Mouse (Mus musculus): ENCODE measurements around the gene F830045P16Rik. TPM values are rescaled to one million over a fixed set of nuclear protein-coding genes. Genes with fewer than 3 reads are reported as not detected.
"Not testable (repeated sequence)": the region's sequence is repeated elsewhere in the genome, so short reads cannot be mapped to it uniquely, and the experiment has no call there.

F830045P16Rik gene
- polyA plus RNA-seq, 1 experiment from 2014 or later: not detected

DNA sequence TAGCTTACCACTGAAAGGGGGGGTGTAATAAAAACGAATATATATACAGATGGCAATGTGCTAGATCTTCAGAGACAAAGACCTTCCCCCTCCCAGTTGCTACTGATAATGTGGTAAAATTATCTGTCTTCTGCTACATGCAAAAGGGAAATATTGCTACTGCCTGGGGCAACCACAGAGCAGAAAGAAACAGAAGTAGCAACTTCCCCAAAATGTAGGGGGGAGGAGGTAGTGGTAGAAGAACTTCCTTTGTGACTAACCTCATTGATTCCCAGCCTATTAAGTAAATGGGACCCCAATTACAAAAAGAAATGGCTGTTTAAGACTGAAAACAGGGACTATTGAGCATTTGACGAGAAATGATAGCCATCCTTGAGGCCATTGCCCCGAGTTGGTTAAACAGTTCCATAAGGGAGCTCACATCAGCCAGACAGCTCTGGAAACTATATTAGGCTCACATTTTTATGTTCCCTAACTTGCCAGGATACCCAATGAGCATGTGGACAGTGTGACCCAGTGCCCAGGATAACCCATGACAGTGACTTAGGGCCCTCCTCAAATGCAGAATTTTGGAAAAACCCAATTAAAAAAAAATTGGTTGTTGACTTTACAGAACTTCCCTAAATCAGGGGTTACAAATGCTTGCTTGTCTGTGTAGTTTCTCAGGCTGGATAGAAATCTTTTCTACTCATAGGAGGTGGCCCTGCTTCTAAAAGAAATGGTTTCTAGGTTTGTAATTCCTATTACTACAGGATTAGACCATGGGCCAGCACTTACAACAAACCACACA lies 46.7 kb downstream of the F830045P16Rik start:
- H3K9me3 ChIP-seq (ENCODE audit: control insufficient read depth, low read length): no peaks in the 10 kb centered on the region
- H3K9ac ChIP-seq (ENCODE audit: low read depth, low read length): no peak overlapping the region
- no peak overlapping the region for H3K27ac ChIP-seq (ENCODE audit: low read depth, low read length)
- H3K36me3 ChIP-seq (ENCODE audit: control insufficient read depth, insufficient read depth, low read length): no peaks in the 10 kb centered on the region
- H3K4me1 ChIP-seq (ENCODE audit: control insufficient read depth, insufficient read depth, low read length): no peaks in the 10 kb centered on the region
- no peak for ATAC-seq (ENCODE audit: low FRiP score, low TSS enrichment)
- no peak overlapping the region for H3K4me3 ChIP-seq (ENCODE audit: low read length)
- WGBS: 81% methylated on average over 3 of the region's 3 CpGs
- no peaks in the 10 kb centered on the region for H3K27me3 ChIP-seq (ENCODE audit: control insufficient read depth, insufficient read depth, low read length)
- H3K4me2 ChIP-seq (replicated peaks; ENCODE audit: low read depth, low read length): no peak overlapping the region

DNA sequence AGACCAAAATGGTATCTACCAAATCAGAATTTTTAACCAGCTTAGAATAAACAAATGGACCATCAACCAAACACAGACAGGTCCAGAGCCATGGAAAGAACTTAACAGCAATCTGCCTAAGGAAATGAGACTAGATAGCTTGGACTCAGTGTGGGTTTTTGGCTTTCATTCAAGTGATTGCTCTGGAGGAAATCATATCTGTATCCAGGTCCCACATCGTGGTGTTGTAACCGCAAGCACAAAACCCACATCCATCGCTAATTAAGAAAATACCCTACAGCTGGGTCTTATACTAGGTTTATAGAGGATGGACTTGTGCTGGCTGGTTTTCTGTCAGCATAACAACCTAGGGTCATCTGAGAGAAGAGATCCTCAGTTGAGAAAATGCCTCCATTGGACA lies 53.3 kb downstream of the F830045P16Rik start:
- H3K9me3 ChIP-seq (ENCODE audit: control insufficient read depth, low read length): no peaks in the 10 kb centered on the region
- H3K27ac ChIP-seq (ENCODE audit: low read depth, low read length): no peak overlapping the region
- 88% methylated on average over 3 of the region's 3 CpGs for WGBS
- no peak overlapping the region for H3K4me3 ChIP-seq (ENCODE audit: low read length)
- no peak for ATAC-seq (ENCODE audit: low FRiP score, low TSS enrichment)
- H3K4me1 ChIP-seq (ENCODE audit: control insufficient read depth, insufficient read depth, low read length): no peaks in the 10 kb centered on the region
- no peak overlapping the region for H3K4me2 ChIP-seq (replicated peaks; ENCODE audit: low read depth, low read length)
- H3K9ac ChIP-seq (ENCODE audit: low read depth, low read length): no peak overlapping the region
- H3K27me3 ChIP-seq (ENCODE audit: control insufficient read depth, insufficient read depth, low read length): no peaks in the 10 kb centered on the region
- no peaks in the 10 kb centered on the region for H3K36me3 ChIP-seq (ENCODE audit: control insufficient read depth, insufficient read depth, low read length)

DNA sequence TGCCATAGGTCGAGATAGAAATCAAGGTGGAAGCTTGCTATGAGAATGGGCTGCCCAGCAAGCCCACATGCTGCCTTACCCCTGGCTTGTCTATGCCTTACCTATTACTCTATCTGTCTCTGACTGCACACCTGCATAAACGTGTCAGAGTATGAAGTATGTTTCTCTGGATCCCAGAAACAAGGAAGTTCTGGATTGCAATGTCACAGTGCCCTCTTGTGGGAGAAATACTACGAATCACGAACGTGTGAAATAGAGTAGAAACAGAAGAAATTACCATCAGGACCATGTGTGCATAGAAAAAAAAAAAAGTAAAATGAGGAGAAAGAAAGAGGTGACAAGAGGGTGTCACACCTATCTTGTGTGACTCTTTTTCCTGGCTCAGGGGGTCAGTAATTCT lies 64.5 kb downstream of the F830045P16Rik start:
- no peaks in the 10 kb centered on the region for H3K4me1 ChIP-seq (ENCODE audit: control insufficient read depth, insufficient read depth, low read length)
- H3K9ac ChIP-seq (ENCODE audit: low read depth, low read length): no peak overlapping the region
- H3K27me3 ChIP-seq (ENCODE audit: control insufficient read depth, insufficient read depth, low read length): no peaks in the 10 kb centered on the region
- H3K4me3 ChIP-seq (ENCODE audit: low read length): no peak overlapping the region
- H3K4me2 ChIP-seq (replicated peaks; ENCODE audit: low read depth, low read length): no peak overlapping the region
- H3K9me3 ChIP-seq (ENCODE audit: control insufficient read depth, low read length): no peaks in the 10 kb centered on the region
- H3K36me3 ChIP-seq (ENCODE audit: control insufficient read depth, insufficient read depth, low read length): no peaks in the 10 kb centered on the region
- WGBS: 27% methylated on average over 5 of the region's 5 CpGs
- no peak for ATAC-seq (ENCODE audit: low FRiP score, low TSS enrichment)
- H3K27ac ChIP-seq (ENCODE audit: low read depth, low read length): no peak overlapping the region

DNA sequence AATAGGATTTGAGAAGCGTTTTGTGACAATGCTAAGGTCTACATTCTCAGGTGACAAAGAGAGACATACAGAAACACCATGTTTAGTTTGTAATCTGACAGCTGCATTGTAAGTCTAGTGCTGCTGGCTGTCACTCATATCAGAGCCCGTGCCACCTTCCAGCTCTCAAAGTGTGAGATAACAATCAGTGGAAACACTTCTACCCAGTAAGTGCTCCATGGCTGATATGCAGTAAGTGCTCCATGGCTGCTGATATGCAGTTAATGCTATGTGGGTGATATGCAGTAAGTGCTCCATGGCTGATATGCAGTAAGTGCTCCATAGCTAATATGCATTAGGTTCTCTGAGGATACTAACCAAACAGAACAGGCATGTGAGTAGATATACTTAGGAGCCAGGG lies 65.6 kb downstream of the F830045P16Rik start:
- WGBS: 76% methylated on average over 2 of the region's 2 CpGs
- Histone ChIP-seq H3K4me3 (ENCODE audit: low read length) (no peak overlapping the region), H3K9ac (ENCODE audit: low read depth, low read length) (no peak overlapping the region), H3K4me2 (replicated peaks; ENCODE audit: low read depth, low read length) (no peak overlapping the region), H3K27me3 (ENCODE audit: control insufficient read depth, insufficient read depth, low read length) (no peaks in the 10 kb centered on the region), H3K9me3 (ENCODE audit: control insufficient read depth, low read length) (no peaks in the 10 kb centered on the region), H3K27ac (ENCODE audit: low read depth, low read length) (no peak overlapping the region), H3K4me1 (ENCODE audit: control insufficient read depth, insufficient read depth, low read length) (no peaks in the 10 kb centered on the region), H3K36me3 (ENCODE audit: control insufficient read depth, insufficient read depth, low read length) (no peaks in the 10 kb centered on the region)
- no peak for ATAC-seq (ENCODE audit: low FRiP score, low TSS enrichment)

DNA sequence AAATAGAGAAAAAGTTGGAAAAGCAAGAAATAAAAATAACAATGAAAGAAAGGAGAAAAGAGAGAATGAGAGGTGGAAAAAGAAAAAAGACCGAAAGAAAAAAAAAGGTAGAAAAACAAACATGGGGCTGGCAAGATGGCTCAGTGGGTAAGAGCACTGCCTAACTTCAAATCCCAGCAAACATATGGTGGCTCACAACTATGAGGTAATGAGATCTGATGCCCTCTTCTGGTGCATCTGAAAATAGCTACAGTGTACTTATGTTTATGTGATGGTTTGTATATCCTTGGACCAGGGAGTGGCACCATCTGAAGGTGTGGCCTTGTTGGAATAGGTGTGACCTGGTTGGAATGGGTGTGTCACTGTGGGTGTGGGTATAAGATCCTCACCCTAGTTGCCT lies 97.6 kb downstream of the F830045P16Rik start:
- WGBS: 94% methylated on average over 1 of the region's 1 CpGs
- H3K9me3 ChIP-seq (ENCODE audit: control insufficient read depth, low read length); ATAC-seq (ENCODE audit: low FRiP score, low TSS enrichment); H3K4me3 ChIP-seq (ENCODE audit: low read length); H3K9ac ChIP-seq (ENCODE audit: low read depth, low read length); H3K27ac ChIP-seq (ENCODE audit: low read depth, low read length); H3K27me3 ChIP-seq (ENCODE audit: control insufficient read depth, insufficient read depth, low read length); H3K36me3 ChIP-seq (ENCODE audit: control insufficient read depth, insufficient read depth, low read length); H3K4me2 ChIP-seq (replicated peaks; ENCODE audit: low read depth, low read length); H3K4me1 ChIP-seq (ENCODE audit: control insufficient read depth, insufficient read depth, low read length): not testable (repeated sequence)

DNA sequence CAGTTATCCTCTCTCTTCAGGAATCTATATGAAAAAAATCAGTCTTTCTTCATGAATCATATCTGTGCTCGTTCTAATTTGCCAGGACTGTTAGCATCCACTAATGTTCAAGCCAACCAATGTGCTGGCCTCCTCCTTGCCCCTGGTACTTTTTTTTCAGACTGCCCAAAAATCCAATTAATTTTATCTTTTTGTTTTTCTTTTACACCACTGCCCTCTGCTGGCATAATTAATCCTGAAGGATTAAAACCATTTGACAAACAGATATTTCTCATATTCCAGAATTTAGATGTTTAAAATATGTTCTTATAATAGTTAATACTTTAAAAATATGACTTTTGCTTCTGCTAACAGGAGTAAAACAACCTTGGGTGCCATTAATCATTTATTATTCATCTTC lies 101.2 kb downstream of the F830045P16Rik start:
- 77% methylated on average over 1 of the region's 1 CpGs for WGBS
- H3K9me3 ChIP-seq (ENCODE audit: control insufficient read depth, low read length): peaks cover 1% of the 10 kb centered on the region; the same call in 1 of the 2 replicates

DNA sequence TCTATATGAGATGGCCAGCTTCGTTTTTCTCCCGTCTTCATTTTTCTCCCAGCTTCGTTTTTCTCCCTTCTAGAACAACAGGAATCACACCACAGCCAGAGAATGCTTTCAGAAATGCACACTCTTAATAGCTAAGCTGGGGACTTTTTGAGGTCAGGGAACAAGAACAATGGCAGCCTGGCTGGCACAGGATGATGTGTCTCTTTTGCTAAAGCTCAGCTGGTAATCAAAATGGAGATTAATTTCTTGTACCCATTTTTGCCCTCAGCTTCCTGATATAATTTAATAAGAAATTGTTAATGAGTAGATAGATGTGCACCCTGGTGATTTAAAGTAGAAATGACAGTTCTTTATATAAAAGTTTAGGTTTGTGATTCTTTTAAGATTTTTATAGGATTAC lies 112.7 kb downstream of the F830045P16Rik start:
- no peak overlapping the region for H3K4me2 ChIP-seq (replicated peaks; ENCODE audit: low read depth, low read length)
- H3K4me3 ChIP-seq (ENCODE audit: low read length): no peak overlapping the region
- no peak overlapping the region for H3K27ac ChIP-seq (ENCODE audit: low read depth, low read length)
- H3K4me1 ChIP-seq (ENCODE audit: control insufficient read depth, insufficient read depth, low read length): no peaks in the 10 kb centered on the region
- H3K9ac ChIP-seq (ENCODE audit: low read depth, low read length): no peak overlapping the region
- H3K27me3 ChIP-seq (ENCODE audit: control insufficient read depth, insufficient read depth, low read length): no peaks in the 10 kb centered on the region
- H3K9me3 ChIP-seq (ENCODE audit: control insufficient read depth, low read length): no peaks in the 10 kb centered on the region
- WGBS: 85% methylated on average over 3 of the region's 3 CpGs
- H3K36me3 ChIP-seq (ENCODE audit: control insufficient read depth, insufficient read depth, low read length): no peaks in the 10 kb centered on the region
- no peak for ATAC-seq (ENCODE audit: low FRiP score, low TSS enrichment)

More for the DNA sequence above, 101.2 kb downstream of the F830045P16Rik start:
- Histone ChIP-seq H3K4me1 (ENCODE audit: control insufficient read depth, insufficient read depth, low read length) (no peaks in the 10 kb centered on the region), H3K4me2 (replicated peaks; ENCODE audit: low read depth, low read length) (no peak overlapping the region), H3K4me3 (ENCODE audit: low read length) (no peak overlapping the region), H3K9ac (ENCODE audit: low read depth, low read length) (no peak overlapping the region), H3K27me3 (ENCODE audit: control insufficient read depth, insufficient read depth, low read length) (no peaks in the 10 kb centered on the region), H3K27ac (ENCODE audit: low read depth, low read length) (no peak overlapping the region), H3K36me3 (ENCODE audit: control insufficient read depth, insufficient read depth, low read length) (no peaks in the 10 kb centered on the region)
- no peak for ATAC-seq (ENCODE audit: low FRiP score, low TSS enrichment)

DNA sequence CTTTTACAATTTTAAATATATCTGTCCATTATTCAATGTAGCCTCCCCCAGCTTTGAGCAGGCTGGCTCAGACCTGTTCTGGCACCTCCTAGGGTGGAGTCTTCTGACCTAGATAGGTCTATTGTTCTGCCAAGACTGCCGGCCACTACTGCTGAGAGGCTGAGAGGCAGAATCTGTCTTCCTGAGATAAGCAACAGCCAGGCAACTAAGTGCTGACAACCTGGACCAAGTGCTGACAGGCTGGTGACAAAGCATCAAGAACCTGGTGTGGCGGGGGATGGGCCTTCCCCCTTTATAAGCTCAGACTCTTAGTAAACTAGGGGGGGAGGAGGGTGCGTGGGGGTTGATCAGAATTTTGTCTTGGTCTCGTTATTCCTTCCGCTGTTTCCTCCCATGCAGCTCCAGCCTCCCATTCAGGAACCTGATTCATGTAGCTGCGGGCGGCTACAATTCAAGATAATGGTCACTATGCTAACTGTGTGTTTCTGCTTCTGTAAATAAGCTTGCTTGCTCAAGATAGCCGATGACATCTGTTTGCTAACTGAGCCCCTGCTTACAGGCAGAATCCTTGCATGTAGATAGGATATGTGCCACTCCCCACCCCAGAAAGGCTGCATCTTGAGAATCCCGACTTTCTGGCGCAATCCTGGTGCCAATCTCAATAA lies 115.4 kb downstream of the F830045P16Rik start:
- no peaks in the 10 kb centered on the region for H3K27me3 ChIP-seq (ENCODE audit: control insufficient read depth, insufficient read depth, low read length)
- no peaks in the 10 kb centered on the region for H3K36me3 ChIP-seq (ENCODE audit: control insufficient read depth, insufficient read depth, low read length)
- H3K4me1 ChIP-seq (ENCODE audit: control insufficient read depth, insufficient read depth, low read length): no peaks in the 10 kb centered on the region
- no peak overlapping the region for H3K4me3 ChIP-seq (ENCODE audit: low read length)
- H3K4me2 ChIP-seq (replicated peaks; ENCODE audit: low read depth, low read length): no peak overlapping the region
- ATAC-seq (ENCODE audit: low FRiP score, low TSS enrichment): no peak
- H3K9ac ChIP-seq (ENCODE audit: low read depth, low read length): no peak overlapping the region
- no peak overlapping the region for H3K27ac ChIP-seq (ENCODE audit: low read depth, low read length)
- no peaks in the 10 kb centered on the region for H3K9me3 ChIP-seq (ENCODE audit: control insufficient read depth, low read length)
- WGBS: 88% methylated on average over 10 of the region's 10 CpGs

DNA sequence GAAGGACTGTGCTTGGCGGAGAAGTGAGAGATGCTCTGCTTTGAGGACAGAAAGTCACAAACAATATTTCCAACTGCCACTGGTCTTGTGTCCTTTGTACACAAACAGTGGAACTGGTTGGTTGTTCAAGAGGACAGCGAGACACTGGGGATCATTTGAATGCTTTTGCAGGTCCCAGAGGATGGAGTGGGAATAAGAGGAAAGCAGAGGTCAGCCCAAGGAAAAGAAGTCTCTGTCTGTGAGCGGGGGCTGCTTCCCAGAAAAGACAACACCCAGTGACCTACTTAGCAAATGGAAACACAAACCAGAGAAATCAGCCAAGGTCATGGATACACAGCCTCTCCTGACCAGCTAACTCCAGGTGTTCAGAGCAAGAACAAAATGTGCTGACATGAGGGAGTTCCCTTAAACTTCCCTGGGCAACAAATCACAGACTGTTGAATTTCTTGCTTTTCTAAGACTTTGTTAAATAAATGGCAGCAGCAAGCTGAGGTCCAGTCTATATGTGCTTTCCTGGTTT lies 117.0 kb downstream of the F830045P16Rik start:
- H3K4me2 ChIP-seq (replicated peaks; ENCODE audit: low read depth, low read length): no peak overlapping the region
- H3K9me3 ChIP-seq (ENCODE audit: control insufficient read depth, low read length): no peaks in the 10 kb centered on the region
- no peaks in the 10 kb centered on the region for H3K4me1 ChIP-seq (ENCODE audit: control insufficient read depth, insufficient read depth, low read length)
- 71% methylated on average over 3 of the region's 3 CpGs for WGBS
- H3K27ac ChIP-seq (ENCODE audit: low read depth, low read length): no peak overlapping the region
- H3K27me3 ChIP-seq (ENCODE audit: control insufficient read depth, insufficient read depth, low read length): no peaks in the 10 kb centered on the region
- no peak overlapping the region for H3K9ac ChIP-seq (ENCODE audit: low read depth, low read length)
- H3K36me3 ChIP-seq (ENCODE audit: control insufficient read depth, insufficient read depth, low read length): no peaks in the 10 kb centered on the region
- no peak overlapping the region for H3K4me3 ChIP-seq (ENCODE audit: low read length)
- no peak for ATAC-seq (ENCODE audit: low FRiP score, low TSS enrichment)
